ENCODE assay signal across 29 mouse cellular contexts in genomic region chr5:128761118-128761517, GRCm38 (mm10). TPM values are rescaled to one million over a fixed set of nuclear protein-coding genes. Genes with fewer than 3 reads are reported as not detected.
DNase-seq lines count a peak whose midpoint lies in the region; ATAC-seq and TF ChIP-seq lines count a peak whose summit lies in the region.
"Had no signal": no experiment of that assay in that cellular context is flagged by ENCODE, and none has a peak within 500 bp of the region (broad histone marks: within the 10 kb centered on the region; RNA-seq: fewer than 3 reads in every experiment).

No protein-coding gene starts in this region.

- H3K9me3 ChIP-seq in neural tube, embryonic 15.5 days (replicated peaks) = no peaks in the 10 kb centered on the region
- no peaks in the 10 kb centered on the region for H3K9me3 ChIP-seq in lung, postnatal 0 days (ENCODE audit: low read length)
- H3K9me3 ChIP-seq: embryonic facial prominence, embryonic 15.5 days; heart, embryonic 10.5 days; hindbrain, embryonic 15.5 days; intestine, embryonic 15.5 days; neural tube, embryonic 13.5 days had no signal

- DNase-seq in cerebellum, postnatal 10 days = peak; percentile 23 to 50
- no peak for DNase-seq in cerebellum, adult 2 months
- peak; percentile 26 for DNase-seq in neural tube, embryonic 10.5 days (ENCODE audit: extremely low spot score, low spot score)
- peak; percentile 23 for DNase-seq in mesoderm, embryonic 11.5 days (ENCODE audit: low read depth, low spot score)
- no peak for DNase-seq in lung, postnatal 0 days (ENCODE audit: low spot score)
- DNase-seq in heart, adult 2 months = no peak
- DNase-seq in layer of hippocampus, adult 11-12 months (ENCODE audit: low spot score) = no peak
- DNase-seq: adrenal gland, postnatal 25 days; cerebellum, adult 11-12 months; forebrain, postnatal 0 days; gastrocnemius, postnatal 36 days; liver, postnatal 0 days; lung, postnatal 14 days; right cerebral cortex, postnatal 4 days; thymus, adult 2 months had no signal

- no peaks in the 10 kb centered on the region for H3K79me2 ChIP-seq in heart, adult 2 months (replicated peaks; ENCODE audit: control insufficient read depth, insufficient read depth, low read length)

- no peak for TF ChIP-seq POLR2A in cerebellum, adult 2 months (IDR thresholded peaks at IDR 0.05; ENCODE audit: borderline replicate concordance, insufficient read depth, low read length)
- no peak for TF ChIP-seq POLR2A in heart, adult 2 months (IDR thresholded peaks at IDR 0.05; ENCODE audit: insufficient read depth, low read depth, low read length)

- H3K4me2 ChIP-seq in neural tube, embryonic 15.5 days = no peak overlapping the region
- no peak overlapping the region for H3K4me2 ChIP-seq in lung, postnatal 0 days (replicated peaks; ENCODE audit: low read depth, low read length)
- H3K4me2 ChIP-seq: embryonic facial prominence, embryonic 15.5 days; hindbrain, embryonic 15.5 days; intestine, embryonic 15.5 days; neural tube, embryonic 13.5 days had no signal

- H3K27ac ChIP-seq in cerebellum, adult 2 months (ENCODE audit: insufficient read depth, low read length) = no peak overlapping the region
- H3K27ac ChIP-seq in neural tube, embryonic 15.5 days (replicated peaks) = no peak overlapping the region
- H3K27ac ChIP-seq in lung, postnatal 0 days (ENCODE audit: low read length) = no peak overlapping the region
- H3K27ac ChIP-seq in heart, adult 2 months = no peak overlapping the region
- H3K27ac ChIP-seq: embryonic facial prominence, embryonic 15.5 days; heart, embryonic 10.5 days; hindbrain, embryonic 15.5 days; intestine, embryonic 15.5 days; neural tube, embryonic 13.5 days had no signal

- ATAC-seq in neural tube, embryonic 15.5 days (ENCODE audit: low FRiP score) = no peak
- ATAC-seq in lung, postnatal 0 days = no peak
- ATAC-seq: forebrain, postnatal 0 days; intestine, embryonic 15.5 days; liver, postnatal 0 days had no signal

- intact Hi-C loops in heart, adult 2 months (cut with DNase I) = no loop called here

- 52% methylated on average over 8 of the region's 8 CpGs for WGBS in cerebellum, adult 2 months
- WGBS in neural tube, embryonic 15.5 days = 45% methylated on average over 8 of the region's 8 CpGs
- 40% methylated on average over 8 of the region's 8 CpGs for WGBS in lung, postnatal 0 days
- 29% methylated on average over 8 of the region's 8 CpGs for WGBS in heart, adult 2 months

- no peak overlapping the region for H3K9ac ChIP-seq in neural tube, embryonic 15.5 days (replicated peaks)
- no peak overlapping the region for H3K9ac ChIP-seq in lung, postnatal 0 days (replicated peaks; ENCODE audit: low read depth)
- H3K9ac ChIP-seq in heart, adult 2 months (ENCODE audit: low read depth, low read length) = no peak overlapping the region
- H3K9ac ChIP-seq: embryonic facial prominence, embryonic 15.5 days; forebrain, postnatal 0 days; hindbrain, embryonic 15.5 days; intestine, embryonic 15.5 days; liver, postnatal 0 days; neural tube, embryonic 13.5 days had no signal

- H3K4me3 ChIP-seq in cerebellum, adult 2 months (replicated peaks; ENCODE audit: insufficient read depth, low read depth, low read length) = no peak overlapping the region
- no peak overlapping the region for H3K4me3 ChIP-seq in neural tube, embryonic 15.5 days (replicated peaks)
- H3K4me3 ChIP-seq in lung, postnatal 0 days (ENCODE audit: low read depth, low read length) = no peak overlapping the region
- no peak overlapping the region for H3K4me3 ChIP-seq in heart, adult 2 months
- H3K4me3 ChIP-seq: embryonic facial prominence, embryonic 15.5 days; heart, embryonic 10.5 days; hindbrain, embryonic 15.5 days; intestine, embryonic 15.5 days; megakaryocyte, embryonic 14.5 days; neural tube, embryonic 13.5 days had no signal

- H3K27me3 ChIP-seq in cerebellum, adult 2 months (ENCODE audit: control insufficient read depth, insufficient read depth, low read length) = no peaks in the 10 kb centered on the region; the same call in 1 of the 2 replicates
- no peaks in the 10 kb centered on the region for H3K27me3 ChIP-seq in neural tube, embryonic 15.5 days (replicated peaks)
- no peaks in the 10 kb centered on the region for H3K27me3 ChIP-seq in lung, postnatal 0 days (replicated peaks; ENCODE audit: insufficient read depth, low read length)
- H3K27me3 ChIP-seq in heart, adult 2 months (ENCODE audit: control insufficient read depth, insufficient read depth, low read length) = no peaks in the 10 kb centered on the region
- H3K27me3 ChIP-seq: embryonic facial prominence, embryonic 15.5 days; hindbrain, embryonic 15.5 days; intestine, embryonic 15.5 days; megakaryocyte, embryonic 14.5 days; neural tube, embryonic 13.5 days had no signal

- no peak for TF ChIP-seq EP300 in lung, postnatal 0 days (IDR thresholded peaks at IDR 0.05)
- TF ChIP-seq EP300 in heart, adult 2 months (IDR thresholded peaks at IDR 0.05; ENCODE audit: insufficient read depth, low read depth, low read length) = no peak

- TF ChIP-seq CTCF in cerebellum, adult 2 months (IDR thresholded peaks at IDR 0.05; ENCODE audit: borderline replicate concordance, insufficient read depth, low read depth, low read length) = no peak
- no peak for TF ChIP-seq CTCF in lung, postnatal 0 days (IDR thresholded peaks at IDR 0.05)
- TF ChIP-seq CTCF in heart, adult 2 months (IDR thresholded peaks at IDR 0.05) = no peak

- H3K4me1 ChIP-seq in cerebellum, adult 2 months (ENCODE audit: control insufficient read depth, insufficient read depth, low read length) = no peaks in the 10 kb centered on the region
- peaks cover 9% of the 10 kb centered on the region for H3K4me1 ChIP-seq in neural tube, embryonic 15.5 days
- no peaks in the 10 kb centered on the region for H3K4me1 ChIP-seq in lung, postnatal 0 days (ENCODE audit: insufficient read depth, low read depth, low read length)
- no peaks in the 10 kb centered on the region for H3K4me1 ChIP-seq in heart, adult 2 months (ENCODE audit: control insufficient read depth, insufficient read depth, low read length)
- H3K4me1 ChIP-seq: embryonic facial prominence, embryonic 15.5 days; hindbrain, embryonic 15.5 days; intestine, embryonic 15.5 days; megakaryocyte, embryonic 14.5 days had no signal

- peaks cover 4% of the 10 kb centered on the region; the same call in 1 of the 2 replicates for H3K36me3 ChIP-seq in neural tube, embryonic 15.5 days
- no peaks in the 10 kb centered on the region for H3K36me3 ChIP-seq in lung, postnatal 0 days (ENCODE audit: insufficient read depth, low read length)
- H3K36me3 ChIP-seq in heart, adult 2 months (ENCODE audit: control insufficient read depth, insufficient read depth, low read length) = no peaks in the 10 kb centered on the region
- H3K36me3 ChIP-seq: embryonic facial prominence, embryonic 15.5 days; heart, embryonic 10.5 days; intestine, embryonic 15.5 days; neural tube, embryonic 13.5 days had no signal

RNA-seq across cellular contexts. Expression of gene Piwil1, which starts 58.8 kb away (rescaled TPM):
- polyA plus RNA-seq in cerebellum, adult 2 months (2012; rRNA removed) = 0.08 and 0.15 TPM in 2 replicates
- 0.31 and 0.33 TPM in 2 replicates for polyA plus RNA-seq in neural tube, embryonic 15.5 days (2015; fragmentation: Nextera tagmentation; extraction: Ambion mirVana)
- polyA plus RNA-seq in lung, postnatal 0 days (2015; fragmentation: Nextera tagmentation; extraction: Ambion mirVana) = not detected in 2 replicates
- not detected for total RNA-seq in heart, adult 2 months (2021)
- 0.08 and 0.09 TPM in 2 replicates for polyA plus RNA-seq in heart, adult 2 months (2012; rRNA removed)
- total RNA-seq: adrenal gland, postnatal 25 days; gastrocnemius, postnatal 36 days; liver, adult 2 months; MEL; monocyte, adult 5-6 weeks had no signal
- polyA plus RNA-seq: embryonic facial prominence, embryonic 15.5 days; heart, embryonic 10.5 days; heart, postnatal 0 days; intestine, embryonic 15.5 days; kidney, embryonic 14.5 days; large intestine, adult 2 months; liver, adult 2 months; liver, postnatal 0 days; stomach, embryonic 16.5 days had no signal

Comparison
In these comparisons a context has a peak if more than half of its experiments do, and no peak if none do; other contexts are left out.
1. DNase-seq: peak in cerebellum, postnatal 10 days (2 of 2), neural tube, embryonic 10.5 days (single experiment) and mesoderm, embryonic 11.5 days (single experiment); none in cerebellum, adult 2 months (0 of 2), lung, postnatal 0 days (single experiment), heart, adult 2 months (0 of 2) and layer of hippocampus, adult 11-12 months (single experiment).